Comparison of ENCODE assay signal across 8 mouse cellular contexts in the genomic region with DNA sequence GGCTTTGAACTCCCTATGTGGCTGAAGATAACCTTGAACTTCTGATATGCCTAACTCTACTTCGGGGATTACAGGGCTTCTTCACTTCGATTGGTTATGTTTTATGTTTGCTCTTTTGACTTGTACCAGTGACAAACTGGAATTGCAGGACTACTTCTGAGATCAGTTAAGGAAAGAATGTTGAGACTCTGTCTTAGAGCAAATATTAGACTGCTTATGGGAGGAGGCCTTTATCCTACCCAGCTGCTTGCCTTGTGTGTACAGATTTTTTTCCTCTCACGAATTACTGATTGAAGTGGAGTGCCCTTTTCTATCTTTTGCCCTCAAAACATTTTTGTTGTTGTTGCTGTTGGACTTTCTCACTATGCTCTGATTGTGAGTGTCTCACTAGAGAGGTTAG. TPM values are rescaled to one million over a fixed set of nuclear protein-coding genes. Genes with fewer than 3 reads are reported as not detected.
DNase-seq lines count a peak whose midpoint lies in the region; ATAC-seq lines count a peak whose summit lies in the region.

No protein-coding gene starts in this region.

- peak overlapping the region; percentile 90 for H3K4me3 ChIP-seq in heart, embryonic 16.5 days (ENCODE audit: low read length)
- H3K4me3 ChIP-seq in hindbrain, embryonic 14.5 days (replicated peaks; ENCODE audit: low read length): peak overlapping the region; percentile 77; the same call in 1 of the 2 replicates
- H3K4me3 ChIP-seq in midbrain, embryonic 13.5 days (replicated peaks): peak overlapping the region; percentile 78

- peak overlapping the region; percentile 94 for H3K9ac ChIP-seq in heart, embryonic 16.5 days (ENCODE audit: low read length)
- no peak overlapping the region for H3K9ac ChIP-seq in hindbrain, embryonic 14.5 days
- H3K9ac ChIP-seq in midbrain, embryonic 13.5 days (replicated peaks): no peak overlapping the region

- H3K4me1 ChIP-seq in heart, embryonic 16.5 days (ENCODE audit: control insufficient read depth, insufficient read depth, low read length): peaks cover 43% of the 10 kb centered on the region
- H3K4me1 ChIP-seq in hindbrain, embryonic 14.5 days (replicated peaks; ENCODE audit: control insufficient read depth, insufficient read depth, low read length): peaks cover 20% of the 10 kb centered on the region
- peaks cover 41% of the 10 kb centered on the region for H3K4me1 ChIP-seq in midbrain, embryonic 13.5 days (replicated peaks)

- H3K4me2 ChIP-seq in heart, embryonic 16.5 days (ENCODE audit: low read depth, low read length): peak overlapping the region; percentile 84
- peak overlapping the region; percentile 83 for H3K4me2 ChIP-seq in hindbrain, embryonic 14.5 days (replicated peaks)
- peak overlapping the region; percentile 88 for H3K4me2 ChIP-seq in midbrain, embryonic 13.5 days (replicated peaks)

- no peak for ATAC-seq in heart, embryonic 16.5 days (replicated peaks; ENCODE audit: extremely low read depth, insufficient read depth, low FRiP score)
- no peak for ATAC-seq in hindbrain, embryonic 14.5 days (ENCODE audit: low FRiP score)
- no peak for ATAC-seq in midbrain, embryonic 13.5 days

- H3K27me3 ChIP-seq in heart, embryonic 16.5 days (ENCODE audit: control insufficient read depth, insufficient read depth, low read length): no peaks in the 10 kb centered on the region
- peaks cover 16% of the 10 kb centered on the region for H3K27me3 ChIP-seq in hindbrain, embryonic 14.5 days (ENCODE audit: control insufficient read depth, insufficient read depth, low read length)
- H3K27me3 ChIP-seq in midbrain, embryonic 13.5 days: peaks cover 17% of the 10 kb centered on the region

- H3K27ac ChIP-seq in heart, embryonic 16.5 days (ENCODE audit: low read length): peak overlapping the region; percentile 93; the same call in 1 of the 2 replicates
- H3K27ac ChIP-seq in hindbrain, embryonic 14.5 days: no peak overlapping the region
- H3K27ac ChIP-seq in midbrain, embryonic 13.5 days: no peak overlapping the region

- H3K9me3 ChIP-seq in heart, embryonic 16.5 days (replicated peaks; ENCODE audit: control insufficient read depth, low read length): no peaks in the 10 kb centered on the region
- no peaks in the 10 kb centered on the region for H3K9me3 ChIP-seq in hindbrain, embryonic 14.5 days (ENCODE audit: control insufficient read depth, low read length)
- H3K9me3 ChIP-seq in midbrain, embryonic 13.5 days: no peaks in the 10 kb centered on the region

- DNase-seq in heart, postnatal 4 days: no peak
- DNase-seq in adipocyte (ENCODE audit: low spot score): peak; percentile 33
- DNase-seq in hindbrain, embryonic 14.5 days (ENCODE audit: low spot score): no peak
- no peak for DNase-seq in layer of hippocampus, postnatal 14 days (ENCODE audit: low spot score in 2 of 2)
- no peak for DNase-seq in embryo, embryonic 11 days
- no peak for DNase-seq in thymus, postnatal 10 days (ENCODE audit: low spot score in 2 of 2)

- WGBS in heart, embryonic 16.5 days: 32% methylated on average over 3 of the region's 3 CpGs
- 67% methylated on average over 3 of the region's 3 CpGs for WGBS in hindbrain, embryonic 14.5 days
- 71% methylated on average over 3 of the region's 3 CpGs for WGBS in midbrain, embryonic 13.5 days

- peaks cover 3% of the 10 kb centered on the region; the same call in 1 of the 2 replicates for H3K36me3 ChIP-seq in heart, embryonic 16.5 days (ENCODE audit: control insufficient read depth, insufficient read depth)
- no peaks in the 10 kb centered on the region for H3K36me3 ChIP-seq in hindbrain, embryonic 14.5 days (replicated peaks; ENCODE audit: control insufficient read depth, insufficient read depth)
- peaks cover 4% of the 10 kb centered on the region for H3K36me3 ChIP-seq in midbrain, embryonic 13.5 days

RNA-seq across cellular contexts. Expression of a gene that starts 1.4 kb away (rescaled TPM):
- polyA plus RNA-seq in heart, embryonic 16.5 days (2015; fragmentation: Nextera tagmentation; extraction: Ambion mirVana): 89.0 and 104 TPM in 2 replicates
- 10 to 100 TPM; 62.0 to 67.2 TPM for total RNA-seq in heart, postnatal 4 days (2021)
- 25.6 and 28.3 TPM in 2 replicates for polyA plus RNA-seq in hindbrain, embryonic 14.5 days (2014; fragmentation: Nextera tagmentation; extraction: Ambion mirVana)
- polyA plus RNA-seq in midbrain, embryonic 13.5 days (2015; fragmentation: Nextera tagmentation; extraction: Ambion mirVana): 37.5 and 43.6 TPM in 2 replicates
- 10 to 100 TPM; 12.3 to 14.7 TPM for total RNA-seq in layer of hippocampus, postnatal 14 days (2021)
